Mouse (Mus musculus) heart, embryonic 16.5 days (tissue): ENCODE results near the gene Plin3. TPM values are rescaled to one million over a fixed set of nuclear protein-coding genes. Genes with fewer than 3 reads are reported as not detected.
"Not testable (repeated sequence)": the region's sequence is repeated elsewhere in the genome, so short reads cannot be mapped to it uniquely, and the experiment has no call there.

Experiments
- ATAC-seq: fragments of 200-750 bp; cut with Nextera tagmentation; replicated peaks from 2 replicates; pipeline ENCODE4 v1.8.0; 2017; ENCODE audit warnings: moderate number of reproducible peaks; ENCODE audit not compliant: insufficient read depth, low FRiP score; ENCODE audit errors: extremely low read depth
- H3K27ac ChIP-seq: fragments of 300-500 bp; sonication (generic); 2 replicates; pipeline ENCODE4 v1.5.1; 2014; ENCODE audit warnings: mild to moderate bottlenecking, low read length, control low read depth, moderate library complexity
- H3K27me3 ChIP-seq: fragments of 300-500 bp; sonication (generic); 2 replicates; pipeline ENCODE4 v1.6.1; 2014; ENCODE audit warnings: low read length, mixed read lengths; ENCODE audit not compliant: control insufficient read depth, insufficient read depth
- H3K36me3 ChIP-seq: fragments of 300-500 bp; sonication (generic); 2 replicates; pipeline ENCODE4 v1.6.1; 2014; ENCODE audit not compliant: control insufficient read depth, insufficient read depth
- H3K4me1 ChIP-seq: fragments of 300-500 bp; sonication (generic); 2 replicates; pipeline ENCODE4 v1.6.1; 2014; ENCODE audit warnings: low read length, mixed read lengths; ENCODE audit not compliant: control insufficient read depth, insufficient read depth
- H3K4me2 ChIP-seq: fragments of 300-500 bp; sonication (generic); 2 replicates; pipeline ENCODE4 v1.6.1; 2014; ENCODE audit warnings: low read depth, mild to moderate bottlenecking, control low read depth, low read length
- H3K4me3 ChIP-seq: fragments of 300-500 bp; sonication (generic); 2 replicates; pipeline ENCODE4 v1.5.1; 2014; ENCODE audit warnings: mild to moderate bottlenecking, control low read depth, low read length
- H3K9ac ChIP-seq: fragments of 300-500 bp; sonication (generic); 2 replicates; pipeline ENCODE4 v1.6.1; 2014; ENCODE audit warnings: low read length, control low read depth
- H3K9me3 ChIP-seq: fragments of 300-500 bp; sonication (generic); replicated peaks from 2 replicates; pipeline ENCODE4 v1.6.1; 2016; ENCODE audit warnings: low read length; ENCODE audit not compliant: control insufficient read depth
- WGBS: fragments of 180-500 bp; shearing (Covaris S2); extraction: QIAGEN DNeasy Blood & Tissue Kit; methylation state at CpG from one replicate; pipeline ENCODE4 v1.1.7; 2014; 5-methylcytosine and 5-hydroxymethylcytosine counted together
- polyA plus RNA-seq: library from polyadenylated mRNA; unstranded; fragments of >200 nt; fragmentation: Nextera tagmentation; extraction: Ambion mirVana; gene quantifications from 2 replicates; pipeline ENCODE4 v1.2.1, GENCODE M21; 2015

The Plin3 gene
- polyA plus RNA-seq, 1 experiment from 2014 or later, result 89.4 TPM

- Histone ChIP-seq H3K27ac (peak overlapping the region; percentile 97), H3K9me3 (no peaks in the 10 kb centered on the region), H3K36me3 (peaks cover 22% of the 10 kb centered on the region), H3K4me2 (peak overlapping the region; percentile 46), H3K27me3 (no peaks in the 10 kb centered on the region), H3K4me1 (peaks cover 56% of the 10 kb centered on the region), H3K9ac (peak overlapping the region; percentile 65), H3K4me3 (0 out of 2 replicates have a peak overlapping the region, but pooled peaks have one; percentile 8)
- WGBS, result 48% methylated on average over 3 of the region's 3 CpGs
- peak; percentile 57 for ATAC-seq
Observed at GRCm38 (mm10) chr17:56262645-56263094, 30.0 kb downstream of the Plin3 start.

DNA sequence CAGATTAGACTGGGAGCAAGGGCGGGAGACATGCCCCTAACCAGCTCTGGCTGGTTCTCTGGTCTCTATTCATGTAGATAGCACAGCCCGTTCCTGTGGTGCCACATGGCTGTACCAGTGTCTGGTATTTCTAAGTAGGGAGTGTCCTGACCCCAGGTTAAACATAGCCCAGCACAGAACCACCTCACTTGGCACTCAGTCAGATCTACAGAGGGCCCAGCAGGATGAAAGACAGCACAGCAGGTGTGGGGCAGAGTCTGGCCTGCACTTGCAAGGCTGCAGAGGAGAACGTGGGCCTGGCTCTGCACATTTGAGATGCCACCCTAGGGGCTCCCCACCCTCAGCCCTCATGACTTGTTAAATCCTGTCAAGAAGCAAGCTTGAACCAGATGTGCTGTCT, 31.5 kb downstream of the Plin3 start:
- Histone ChIP-seq H3K36me3 (peaks cover 22% of the 10 kb centered on the region), H3K4me2 (peak overlapping the region; percentile 95), H3K27me3 (no peaks in the 10 kb centered on the region), H3K9me3 (no peaks in the 10 kb centered on the region), H3K9ac (peak overlapping the region; percentile 65), H3K27ac (peak overlapping the region; percentile 97), H3K4me3 (no peak overlapping the region), H3K4me1 (peaks cover 59% of the 10 kb centered on the region)
- WGBS, result 38% methylated on average over 3 of the region's 3 CpGs
- ATAC-seq, result peak; percentile 18; the same call in 1 of the 2 replicates

GRCm38 (mm10) chr17:56259301-56260037, 33.2 kb downstream of the Plin3 start:
- peaks cover 62% of the 10 kb centered on the region for H3K4me1 ChIP-seq
- no peak overlapping the region for H3K27ac ChIP-seq
- H3K9ac ChIP-seq, result peak overlapping the region; percentile 54
- H3K27me3 ChIP-seq, result no peaks in the 10 kb centered on the region
- no peak for ATAC-seq
- H3K4me3 ChIP-seq, result peak overlapping the region; percentile 28
- H3K9me3 ChIP-seq, result no peaks in the 10 kb centered on the region
- peaks cover 22% of the 10 kb centered on the region for H3K36me3 ChIP-seq
- H3K4me2 ChIP-seq, result peak overlapping the region; percentile 95
- 87% methylated on average over 10 of the region's 10 CpGs for WGBS

- Histone ChIP-seq H3K4me3 (peak overlapping the region; percentile 28), H3K9ac (peak overlapping the region; percentile 49), H3K36me3 (peaks cover 22% of the 10 kb centered on the region), H3K4me1 (peaks cover 62% of the 10 kb centered on the region), H3K4me2 (peak overlapping the region; percentile 95)
- 49% methylated on average over 2 of the region's 2 CpGs for WGBS
- not testable (repeated sequence) for H3K27me3 ChIP-seq, ATAC-seq, H3K27ac ChIP-seq, H3K9me3 ChIP-seq
Observed at GRCm38 (mm10) chr17:56258812-56259211, 33.9 kb downstream of the Plin3 start.

DNA sequence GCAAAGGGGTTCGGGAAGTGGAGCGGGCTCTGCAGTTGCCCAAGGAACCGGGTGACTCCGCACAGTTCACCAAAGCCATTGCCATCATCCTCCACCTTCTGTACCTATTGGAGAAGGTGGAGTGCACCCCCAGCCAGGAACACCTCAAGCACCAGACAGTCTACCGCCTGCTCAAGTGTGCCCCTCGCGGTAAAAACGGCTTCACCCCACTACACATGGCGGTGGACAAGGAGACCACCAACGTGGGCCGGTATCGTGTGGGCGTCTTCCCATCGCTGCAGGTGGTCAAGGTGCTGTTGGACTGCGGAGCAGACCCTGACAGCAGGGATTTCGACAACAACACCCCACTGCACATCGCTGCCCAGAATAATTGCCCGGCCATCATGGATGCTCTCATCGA, 34.4 kb downstream of the Plin3 start:
- Histone ChIP-seq H3K36me3 (peaks cover 22% of the 10 kb centered on the region), H3K4me1 (peaks cover 61% of the 10 kb centered on the region), H3K4me2 (peak overlapping the region; percentile 95), H3K4me3 (peak overlapping the region; percentile 76)
- WGBS, result 89% methylated on average over 19 of the region's 19 CpGs
- H3K27me3 ChIP-seq, H3K9me3 ChIP-seq, ATAC-seq, H3K9ac ChIP-seq, H3K27ac ChIP-seq: not testable (repeated sequence)

GRCm38 (mm10) chr17:56257181-56257894, 35.3 kb downstream of the Plin3 start:
- peaks cover 52% of the 10 kb centered on the region for H3K4me1 ChIP-seq
- H3K4me3 ChIP-seq, result peak overlapping the region; percentile 76
- peak overlapping the region; percentile 85 for H3K9ac ChIP-seq
- H3K27me3 ChIP-seq, result no peaks in the 10 kb centered on the region
- H3K9me3 ChIP-seq, result no peaks in the 10 kb centered on the region
- WGBS, result 5% methylated on average over 57 of the region's 58 CpGs
- peak overlapping the region; percentile 92 for H3K27ac ChIP-seq
- ATAC-seq, result no peak
- H3K36me3 ChIP-seq, result peaks cover 22% of the 10 kb centered on the region
- H3K4me2 ChIP-seq, result peak overlapping the region; percentile 95

DNA sequence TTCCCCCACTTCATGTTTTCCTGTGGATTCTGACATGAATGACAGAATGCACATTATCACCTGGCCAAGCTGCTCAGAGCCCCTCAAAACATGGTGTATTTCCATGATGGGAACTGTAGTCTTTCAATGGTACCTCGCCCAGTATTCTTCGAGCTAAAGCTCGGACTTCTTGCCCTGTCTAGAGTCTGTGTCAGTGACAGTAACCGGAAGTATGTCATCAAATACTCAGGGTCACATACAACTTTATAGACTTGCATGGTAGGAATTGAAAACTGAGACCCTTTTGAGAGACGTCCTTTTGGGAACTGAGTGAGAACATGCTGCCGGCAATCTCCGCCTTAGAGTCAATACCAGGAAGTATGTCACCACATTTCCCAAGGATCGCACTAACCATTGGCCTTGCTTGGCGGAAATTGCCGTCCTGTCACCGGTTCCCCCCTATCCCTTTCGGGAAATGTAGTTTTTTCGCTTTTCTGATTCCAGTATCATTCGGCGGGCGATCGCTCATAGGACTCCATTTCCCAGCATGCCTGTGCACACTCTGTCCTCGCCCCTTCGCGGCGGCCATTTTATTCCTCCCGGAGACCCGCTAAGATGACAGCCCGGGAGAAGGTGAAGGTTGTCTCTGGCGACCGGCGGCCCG, 36.3 kb downstream of the Plin3 start, which contains the start of gene Fem1a:
Fem1a (plus strand) TSS at position 572 of the 643 bp plus-strand sequence.
- peak within 1 kb of the TSS; percentile 99 for H3K27ac ChIP-seq
- peak within 1 kb of the TSS; percentile 95 for H3K4me2 ChIP-seq
- H3K36me3 ChIP-seq, result peaks cover 19% of the 10 kb centered on the region
- peak within 1 kb of the TSS; percentile 76 for H3K4me3 ChIP-seq
- no peaks in the 10 kb centered on the region for H3K9me3 ChIP-seq
- WGBS, result under 1% methylated on average over 28 of the region's 28 CpGs
- H3K9ac ChIP-seq, result peak within 1 kb of the TSS; percentile 85
- H3K27me3 ChIP-seq, result no peaks in the 10 kb centered on the region
- peak; percentile 86 for ATAC-seq
- peaks cover 43% of the 10 kb centered on the region for H3K4me1 ChIP-seq

GRCm38 (mm10) chr17:56255863-56256238, 36.8 kb downstream of the Plin3 start:
- no peaks in the 10 kb centered on the region for H3K27me3 ChIP-seq
- H3K4me2 ChIP-seq, result peak overlapping the region; percentile 91

More at GRCm38 (mm10) chr17:56255863-56256238, 36.8 kb downstream of the Plin3 start:
- H3K4me1 ChIP-seq, result peaks cover 38% of the 10 kb centered on the region
- no peaks in the 10 kb centered on the region for H3K9me3 ChIP-seq
- peak overlapping the region; percentile 99 for H3K27ac ChIP-seq
- H3K4me3 ChIP-seq, result peak overlapping the region; percentile 73
- peak overlapping the region; percentile 82 for H3K9ac ChIP-seq
- H3K36me3 ChIP-seq, result peaks cover 19% of the 10 kb centered on the region
- ATAC-seq, result peak; percentile 92
- WGBS, result under 1% methylated on average over 32 of the region's 32 CpGs
